Mouse (Mus musculus) CD4-positive, CD25-positive, alpha-beta regulatory T cell, adult 4 months (primary cell): ENCODE results near the gene Gm11567. TPM values are rescaled to one million over a fixed set of nuclear protein-coding genes. Genes with fewer than 3 reads are reported as not detected.
"Not testable (repeated sequence)": the region's sequence is repeated elsewhere in the genome, so short reads cannot be mapped to it uniquely, and the experiment has no call there.

Experiments
- ATAC-seq: one replicate; pipeline ENCODE4 v1.8.0; 2017
- polyA plus RNA-seq, 2 experiments: library from polyadenylated mRNA; unstranded; fragments of 100-300 nt; shearing (Covaris generic); gene quantifications; one replicate each; pipeline ENCODE4 v1.2.1; 2017

Gm11567 gene
- polyA plus RNA-seq, result not detected

GRCm38 (mm10) chr11:99878887-99879286, at the start of gene Gm11567:
TSS of gene Gm11567 (plus strand) at chr11:99879187.
- ATAC-seq, result not testable (repeated sequence)

- no peak for ATAC-seq
Measured at GRCm38 (mm10) chr11:99837966-99838365, 41.0 kb upstream of the Gm11567 start, which contains the start of gene 2300003K06Rik. TSS of gene 2300003K06Rik (minus strand) at chr11:99838066.

- no peak for ATAC-seq
Measured at GRCm38 (mm10) chr11:99842185-99842584, 36.8 kb upstream of the Gm11567 start.

- ATAC-seq, result no peak
Measured at GRCm38 (mm10) chr11:99846746-99847145, 32.2 kb upstream of the Gm11567 start.

DNA sequence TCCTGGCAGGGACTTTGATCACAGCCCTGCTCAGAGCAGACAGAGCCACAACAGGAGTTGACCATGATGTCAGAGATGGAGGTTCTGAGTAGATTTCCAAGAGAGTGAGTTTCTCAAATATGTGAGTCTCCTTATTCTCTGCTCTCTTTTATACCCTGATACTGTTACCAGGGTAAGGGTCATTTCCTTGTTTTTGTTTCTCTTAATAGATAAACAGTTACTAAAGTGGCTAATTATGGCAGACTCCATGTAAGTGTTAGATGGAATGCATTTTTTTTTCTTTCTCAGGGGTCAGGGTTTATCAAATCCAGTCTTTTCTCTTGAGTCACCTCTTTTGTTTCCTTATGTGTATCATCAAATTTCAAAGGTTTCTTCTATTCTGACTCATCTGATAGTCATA, 27.5 kb upstream of the Gm11567 start, which contains the start of gene Krtap4-16:
Gene Krtap4-16 (minus strand): TSS at position 101 of the 400 bp plus-strand sequence.
- no peak for ATAC-seq

- ATAC-seq, result no peak
Measured at GRCm38 (mm10) chr11:99854121-99854520, 24.9 kb upstream of the Gm11567 start.

GRCm38 (mm10) chr11:99857617-99858016, 21.4 kb upstream of the Gm11567 start, which contains the start of gene Gm11568:
TSS of gene Gm11568 (plus strand) at chr11:99857917.
- no peak for ATAC-seq

DNA sequence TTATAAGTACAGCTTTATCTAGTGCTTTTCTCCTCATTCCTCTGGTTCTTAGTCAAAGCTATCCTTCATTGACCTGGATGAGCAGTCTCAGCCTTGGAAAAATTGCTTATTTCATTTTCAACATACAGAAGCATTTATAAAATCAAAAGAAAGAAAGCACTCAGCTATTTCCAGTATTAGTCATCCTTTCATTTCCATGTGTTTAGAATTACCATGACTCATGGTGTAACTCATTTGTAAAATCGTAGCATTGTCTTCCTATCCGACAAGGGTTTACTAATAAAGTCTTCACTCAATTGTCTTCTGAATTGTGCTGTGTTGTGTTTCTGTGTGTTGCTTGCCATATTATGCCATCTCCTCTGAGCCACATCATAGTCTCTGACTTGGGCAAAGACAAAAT, 20.2 kb upstream of the Gm11567 start:
- ATAC-seq, result no peak

DNA sequence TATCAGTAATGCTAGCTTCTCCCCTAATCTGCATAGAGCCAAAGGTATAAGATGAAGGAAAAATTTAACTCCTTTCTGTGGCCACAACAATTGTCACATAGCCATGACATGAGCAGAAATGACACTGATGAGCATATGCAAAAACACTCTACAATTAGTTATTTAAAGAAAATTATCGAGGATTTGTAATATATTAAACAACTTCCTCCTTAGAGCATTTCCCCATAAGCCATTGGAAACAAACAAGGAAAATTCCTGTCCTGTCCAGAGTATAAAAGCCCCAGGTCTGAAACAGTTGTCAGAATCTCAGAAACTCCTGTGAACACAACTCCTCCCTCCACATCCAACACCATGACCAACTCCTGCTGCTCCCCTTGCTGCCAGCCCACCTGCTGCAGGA, 14.8 kb upstream of the Gm11567 start, which contains the start of gene Gm11559:
Gene Gm11559 (plus strand): TSS at position 301 of the 400 bp plus-strand sequence.
- not testable (repeated sequence) for ATAC-seq

DNA sequence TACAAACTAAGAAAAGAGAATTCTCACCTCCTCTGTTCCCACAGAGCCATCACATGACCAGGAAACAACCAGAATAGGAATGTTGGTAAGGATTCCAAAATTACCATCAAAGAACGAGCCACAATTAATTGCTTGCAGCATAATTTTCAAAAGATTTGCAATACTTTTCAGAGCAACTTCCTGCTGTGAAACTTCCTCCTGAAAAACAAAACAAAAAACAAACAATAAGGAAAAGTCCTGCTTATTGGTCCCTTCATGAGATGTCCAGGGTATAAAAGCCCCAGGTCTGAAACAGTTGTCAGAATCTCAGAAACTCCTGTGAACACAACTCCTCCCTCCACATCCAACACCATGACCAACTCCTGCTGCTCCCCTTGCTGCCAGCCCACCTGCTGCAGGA, 5.9 kb upstream of the Gm11567 start, which contains the start of gene Krtap9-1:
Gene Krtap9-1 (plus strand): TSS at position 301 of the 400 bp plus-strand sequence.
- ATAC-seq, result not testable (repeated sequence)

DNA sequence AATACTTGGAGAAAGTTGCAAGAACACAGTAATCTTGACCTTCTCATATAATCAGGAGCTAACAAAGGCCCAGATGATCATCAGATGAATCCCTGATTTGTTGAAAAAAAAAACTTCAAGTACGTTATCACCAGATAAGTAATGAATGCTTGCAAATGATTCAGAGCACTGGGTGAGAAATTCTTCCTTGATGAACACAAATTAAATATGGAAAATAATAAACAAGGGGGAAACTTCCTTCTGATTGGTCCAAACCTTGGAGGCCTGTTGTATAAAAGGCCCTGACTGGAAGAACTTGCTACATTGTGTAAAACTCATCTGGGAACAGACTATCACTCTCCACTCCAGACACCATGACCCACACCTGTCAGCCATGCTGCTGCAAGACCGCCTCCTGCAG, 28.6 kb downstream of the Gm11567 start, which contains the start of gene Krtap31-1:
Gene Krtap31-1 (plus strand): TSS at position 301 of the 400 bp plus-strand sequence.
- no peak for ATAC-seq

GRCm38 (mm10) chr11:99914451-99914850, 35.5 kb downstream of the Gm11567 start, which contains the start of gene Gm11565:
TSS of gene Gm11565 (plus strand) at chr11:99914751.
- no peak for ATAC-seq

Other genes starting within 250 kb of the Gm11567 start
- gene Krtap4-2, start 244.1 kb upstream of the Gm11567 start, polyA plus RNA-seq, result not detected
- gene Krtap4-7, start 235.1 kb upstream of the Gm11567 start, polyA plus RNA-seq, result not detected
- gene Gm11555, start 229.0 kb upstream of the Gm11567 start, polyA plus RNA-seq, result not detected
- not detected for gene Gm11563, start 220.2 kb upstream of the Gm11567 start, polyA plus RNA-seq
- not detected for gene Krtap4-6, start 213.2 kb upstream of the Gm11567 start, polyA plus RNA-seq
- not detected for gene Gm14190, start 188.4 kb upstream of the Gm11567 start, polyA plus RNA-seq
- gene Gm14180, start 144.9 kb upstream of the Gm11567 start, polyA plus RNA-seq, result not detected
- gene Gm11595, start 106.3 kb upstream of the Gm11567 start, polyA plus RNA-seq, result not detected
- gene Krtap4-8, start 98.5 kb upstream of the Gm11567 start, polyA plus RNA-seq, result not detected
- not detected for gene Krtap4-9, start 94.0 kb upstream of the Gm11567 start, polyA plus RNA-seq
- gene Gm11596, start 85.7 kb upstream of the Gm11567 start, polyA plus RNA-seq, result not detected
- gene Gm11569, start 80.3 kb upstream of the Gm11567 start, polyA plus RNA-seq, result not detected
- not detected for gene Gm11554, start 74.7 kb upstream of the Gm11567 start, polyA plus RNA-seq
- gene Krtap4-13, start 69.3 kb upstream of the Gm11567 start, polyA plus RNA-seq, result not detected
- not detected for gene Gm11564, start 63.5 kb upstream of the Gm11567 start, polyA plus RNA-seq
- gene 2300003K06Rik, start 41.1 kb upstream of the Gm11567 start, polyA plus RNA-seq, result not detected
- gene Krtap4-16, start 27.6 kb upstream of the Gm11567 start, polyA plus RNA-seq, result not detected
- gene Gm11568, start 21.3 kb upstream of the Gm11567 start, polyA plus RNA-seq, result not detected
- not detected for gene Gm11559, start 14.7 kb upstream of the Gm11567 start, polyA plus RNA-seq
- not detected for gene Krtap9-1, start 5.8 kb upstream of the Gm11567 start, polyA plus RNA-seq
- not detected for gene Krtap31-1, start 28.7 kb downstream of the Gm11567 start, polyA plus RNA-seq
- gene Gm11565, start 35.6 kb downstream of the Gm11567 start, polyA plus RNA-seq, result not detected
- gene Krtap31-2, start 57.1 kb downstream of the Gm11567 start, polyA plus RNA-seq, result not detected
- not detected for gene Krtap9-5, start 69.3 kb downstream of the Gm11567 start, polyA plus RNA-seq
- gene Krtap29-1, start 99.9 kb downstream of the Gm11567 start, polyA plus RNA-seq, result not detected
- gene Krtap16-1, start 107.4 kb downstream of the Gm11567 start, polyA plus RNA-seq, result not detected
- not detected for gene Krtap17-1, start 114.8 kb downstream of the Gm11567 start, polyA plus RNA-seq
- not detected for gene Krt33a, start 137.0 kb downstream of the Gm11567 start, polyA plus RNA-seq
- not detected for gene Krt33b, start 150.7 kb downstream of the Gm11567 start, polyA plus RNA-seq
- not detected for gene Krt34, start 162.4 kb downstream of the Gm11567 start, polyA plus RNA-seq
- gene Krt31, start 171.4 kb downstream of the Gm11567 start, polyA plus RNA-seq, result not detected
- gene Krt32, start 209.0 kb downstream of the Gm11567 start, polyA plus RNA-seq, result not detected
- not detected for gene Krt35, start 217.1 kb downstream of the Gm11567 start, polyA plus RNA-seq
- gene Krt36, start 226.4 kb downstream of the Gm11567 start, polyA plus RNA-seq, result not detected
- not detected for gene Krt13, start 242.4 kb downstream of the Gm11567 start, polyA plus RNA-seq